Mouse (Mus musculus): ENCODE measurements around the gene Gm2431.
"Not testable (repeated sequence)": the region's sequence is repeated elsewhere in the genome, so short reads cannot be mapped to it uniquely, and the experiment has no call there.

The Gm2431 gene

DNA sequence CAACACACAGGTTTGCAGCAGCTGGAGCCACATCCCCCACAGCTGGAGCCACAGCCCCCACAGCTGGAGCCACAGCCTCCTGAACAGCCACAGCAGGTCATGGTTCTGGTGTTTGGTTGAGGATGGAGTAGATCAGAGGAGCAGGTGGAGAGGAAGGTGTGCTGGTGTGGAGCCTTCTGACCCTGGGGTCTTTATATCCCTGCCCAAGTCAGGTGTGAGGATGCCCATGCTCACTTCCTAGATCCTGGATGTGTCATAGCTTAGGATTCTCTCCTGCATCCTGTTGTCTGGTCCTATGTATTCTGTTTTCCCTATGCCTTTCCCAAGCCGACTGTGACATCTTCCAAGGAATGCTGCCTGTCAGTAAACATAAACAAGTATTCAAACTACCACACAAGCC, at the start of gene Gm2431:
Gene Gm2431, minus strand, starts transcription at position 101 of the 400 bp plus-strand sequence.
- DNase-seq = not testable (repeated sequence)

DNA sequence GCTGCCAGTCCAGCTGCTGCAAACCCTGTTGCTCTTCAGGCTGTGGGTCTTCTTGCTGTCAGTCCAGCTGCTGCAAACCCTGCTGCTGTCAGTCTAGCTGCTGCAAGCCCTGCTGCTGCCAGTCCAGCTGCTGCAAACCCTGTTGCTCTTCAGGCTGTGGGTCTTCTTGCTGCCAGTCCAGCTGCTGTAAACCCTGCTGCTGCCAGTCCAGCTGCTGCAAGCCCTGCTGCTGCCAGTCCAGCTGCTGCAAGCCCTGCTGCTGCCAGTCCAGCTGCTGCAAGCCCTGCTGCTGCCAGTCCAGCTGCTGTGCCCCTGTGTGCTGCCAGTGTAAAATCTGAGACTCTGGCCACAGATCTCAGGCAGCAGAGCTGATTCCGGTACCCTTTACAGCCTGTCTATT, 45.8 kb upstream of the Gm2431 start:
- not testable (repeated sequence) for DNase-seq

- no peak for DNase-seq
Measured at GRCm38 (mm10) chr7:142303249-142303648, 45.1 kb upstream of the Gm2431 start, which contains the start of gene Krtap5-4. Gene Krtap5-4, plus strand, starts transcription at chr7:142303549.

DNA sequence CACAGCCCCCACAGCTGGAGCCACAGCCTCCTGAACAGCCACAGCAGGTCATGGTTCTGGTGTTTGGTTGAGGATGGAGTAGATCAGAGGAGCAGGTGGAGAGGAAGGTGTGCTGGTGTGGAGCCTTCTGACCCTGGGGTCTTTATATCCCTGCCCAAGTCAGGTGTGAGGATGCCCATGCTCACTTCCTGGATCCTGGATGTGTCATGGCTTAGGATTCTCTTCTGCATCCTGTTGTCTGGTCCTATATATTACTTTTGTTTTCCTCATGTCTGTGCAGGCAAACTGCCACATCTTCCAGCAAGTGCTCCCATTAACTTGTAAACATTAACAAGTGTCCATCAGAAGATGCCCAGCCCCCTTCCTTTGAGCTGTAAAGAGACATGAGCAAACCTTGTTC, 38.9 kb upstream of the Gm2431 start, which contains the start of gene Krtap5-1:
Gene Krtap5-1, minus strand, starts transcription at position 101 of the 400 bp plus-strand sequence.
- DNase-seq = not testable (repeated sequence)

GRCm38 (mm10) chr7:142296108-142296507, 38.0 kb upstream of the Gm2431 start:
- not testable (repeated sequence) for DNase-seq

- DNase-seq = no peak
Measured at GRCm38 (mm10) chr7:142295418-142295817, 37.3 kb upstream of the Gm2431 start.

DNA sequence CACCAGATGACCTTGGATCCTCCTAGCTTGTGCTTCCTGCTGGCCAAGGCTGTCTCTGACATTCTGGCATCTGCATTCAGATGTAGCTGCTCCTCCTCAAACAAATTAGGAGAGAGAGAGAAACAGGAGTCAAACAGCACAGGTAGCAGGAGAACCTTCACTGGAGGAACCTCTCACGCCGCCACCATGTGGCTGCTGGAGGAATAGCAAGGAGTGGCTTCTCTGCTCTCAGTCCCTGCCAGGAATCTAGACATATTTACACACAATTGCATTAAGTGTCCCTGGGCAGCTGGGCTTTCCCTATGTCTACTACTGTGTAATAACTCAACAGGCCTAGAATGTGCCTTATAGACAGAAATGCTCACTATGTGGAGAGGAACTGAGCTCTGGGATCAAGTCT, 35.7 kb upstream of the Gm2431 start:
- DNase-seq = not testable (repeated sequence)

DNA sequence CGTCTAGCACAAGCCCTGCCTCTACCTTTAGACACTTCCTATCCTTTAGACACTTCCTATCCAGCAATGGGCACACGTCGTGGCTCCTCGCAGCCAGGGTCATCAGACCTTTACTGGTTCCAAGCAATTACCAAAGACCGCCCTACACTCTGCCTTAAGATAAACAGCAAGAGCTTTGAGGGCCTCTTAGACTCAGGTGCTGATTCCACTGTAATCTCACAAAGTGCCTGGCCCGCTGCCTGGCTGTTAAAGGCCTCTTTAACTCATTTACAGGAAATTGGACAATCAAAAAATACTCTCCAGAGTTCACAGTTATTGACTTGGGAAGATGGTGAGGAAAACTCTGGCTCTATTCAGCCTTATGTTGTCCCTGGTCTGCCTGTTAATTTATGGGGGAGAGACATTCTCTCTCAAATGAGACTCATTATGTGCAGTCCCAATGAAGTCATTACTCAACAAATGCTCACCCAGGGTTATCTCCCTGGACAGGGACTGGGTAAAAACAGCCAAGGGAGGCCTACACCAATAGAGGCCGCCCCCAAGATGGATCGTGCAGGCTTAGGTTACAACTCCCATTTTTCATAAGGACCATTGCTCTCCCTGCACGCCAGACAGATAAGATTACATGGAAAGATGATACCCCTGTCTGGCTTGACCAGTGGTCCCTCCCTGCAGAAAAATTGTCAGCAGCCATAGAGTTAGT, 27.9 kb upstream of the Gm2431 start:
- DNase-seq = not testable (repeated sequence)

- no peak for DNase-seq
Measured at GRCm38 (mm10) chr7:142285130-142285835, 27.1 kb upstream of the Gm2431 start.

GRCm38 (mm10) chr7:142284615-142285080, 26.5 kb upstream of the Gm2431 start:
- peak; percentile 54 to 63 for DNase-seq

DNA sequence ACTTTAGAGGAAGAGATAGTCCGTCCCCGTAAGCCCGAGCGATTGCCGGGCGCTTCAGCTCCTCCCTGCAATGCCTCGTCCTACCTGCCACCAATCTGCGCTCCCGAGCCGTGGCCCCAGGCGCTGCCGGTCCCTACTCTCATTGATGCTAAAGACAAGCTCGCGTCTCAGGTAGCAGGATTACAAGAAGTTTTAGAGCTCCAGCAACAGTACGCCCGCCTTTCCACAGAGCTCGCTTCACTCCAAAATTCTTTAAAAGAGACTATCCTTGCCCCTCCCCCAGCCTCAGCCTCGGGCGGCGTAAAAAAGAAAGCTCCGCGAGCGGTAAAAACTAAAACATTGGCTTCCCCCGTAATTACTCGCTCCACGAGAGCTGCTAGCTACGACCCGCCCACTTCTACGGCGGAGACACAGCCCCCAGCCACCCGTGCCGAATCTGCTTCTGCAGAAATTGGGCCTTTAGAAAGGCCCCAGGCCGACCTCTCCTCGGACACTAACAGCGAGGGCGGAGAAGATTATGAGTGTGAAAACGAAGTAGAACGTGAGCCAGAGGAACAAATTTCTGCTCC, 26.0 kb upstream of the Gm2431 start:
- peak; percentile 27 to 42 for DNase-seq

GRCm38 (mm10) chr7:142282847-142283246, 24.7 kb upstream of the Gm2431 start:
- not testable (repeated sequence) for DNase-seq

- DNase-seq = not testable (repeated sequence)
Measured at GRCm38 (mm10) chr7:142279291-142279690, 21.1 kb upstream of the Gm2431 start.

DNA sequence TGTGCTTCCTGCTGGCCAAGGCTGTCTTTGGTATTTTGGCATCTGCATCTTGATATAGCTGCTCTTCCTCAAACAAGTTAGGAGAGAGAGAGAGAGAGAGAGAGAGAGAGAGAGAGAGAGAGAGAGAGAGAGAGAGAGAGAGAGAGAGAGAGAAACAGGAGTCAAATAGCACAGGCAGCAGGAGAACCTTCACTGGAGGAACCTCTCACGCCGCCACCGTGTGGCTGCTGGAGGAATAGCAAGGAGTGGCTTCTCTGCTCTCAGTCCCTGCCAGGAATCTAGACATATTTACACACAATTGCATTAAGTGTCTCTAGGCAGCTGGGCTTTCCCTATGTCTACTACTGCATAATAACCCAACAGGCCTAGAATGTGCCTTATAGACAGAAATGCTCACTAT, 20.0 kb upstream of the Gm2431 start:
- DNase-seq = peak in 1 of 2 experiments; percentile 6

- not testable (repeated sequence) for DNase-seq
Measured at GRCm38 (mm10) chr7:142274263-142274662, 16.1 kb upstream of the Gm2431 start, which contains the start of gene Gm4559. Gene Gm4559, minus strand, starts transcription at chr7:142274363.

GRCm38 (mm10) chr7:142255517-142255916, 2.6 kb downstream of the Gm2431 start:
- DNase-seq = no peak

DNA sequence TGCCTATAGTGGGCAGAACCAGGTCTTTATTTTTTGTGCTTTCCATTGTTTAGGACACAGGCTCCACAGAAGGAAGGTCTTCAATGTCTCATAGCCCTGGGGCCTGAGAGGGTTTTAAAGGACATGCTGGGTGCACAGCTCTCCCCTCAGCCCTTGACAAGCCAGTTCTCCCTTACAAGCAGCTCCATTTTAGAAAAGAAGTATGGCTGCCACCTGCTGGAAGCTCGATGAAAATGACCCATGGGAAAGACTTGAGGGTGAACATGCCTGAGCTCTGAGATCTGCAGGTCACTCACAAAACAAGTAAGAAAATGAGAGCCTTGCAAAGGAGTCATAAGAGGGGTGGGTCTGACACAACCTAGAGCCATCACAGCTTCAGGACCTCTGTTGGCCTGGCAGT, 8.3 kb downstream of the Gm2431 start:
- DNase-seq = no peak

DNA sequence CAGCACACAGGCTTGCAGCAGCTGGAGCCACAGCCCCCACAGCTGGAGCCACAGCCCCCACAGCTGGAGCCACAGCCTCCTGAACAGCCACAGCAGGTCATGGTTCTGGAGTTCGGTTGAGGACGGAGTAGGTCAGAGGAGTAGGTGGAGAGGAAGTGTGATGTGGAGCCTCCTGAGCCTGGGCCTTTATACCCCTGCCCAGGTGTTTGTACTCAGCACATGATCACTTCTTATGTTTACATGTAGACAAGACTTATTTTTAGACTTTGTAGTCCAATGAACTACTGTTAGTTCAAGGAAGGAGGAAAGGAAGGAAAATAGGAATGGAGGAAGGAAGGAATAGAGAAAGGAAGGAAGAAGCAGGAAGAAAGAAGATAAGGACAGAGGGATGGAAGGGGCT, 17.2 kb downstream of the Gm2431 start, which contains the start of gene Gm40460:
Gene Gm40460, minus strand, starts transcription at position 101 of the 400 bp plus-strand sequence.
- no peak for DNase-seq

- DNase-seq = no peak
Measured at GRCm38 (mm10) chr7:142231540-142231939, 26.6 kb downstream of the Gm2431 start.

DNA sequence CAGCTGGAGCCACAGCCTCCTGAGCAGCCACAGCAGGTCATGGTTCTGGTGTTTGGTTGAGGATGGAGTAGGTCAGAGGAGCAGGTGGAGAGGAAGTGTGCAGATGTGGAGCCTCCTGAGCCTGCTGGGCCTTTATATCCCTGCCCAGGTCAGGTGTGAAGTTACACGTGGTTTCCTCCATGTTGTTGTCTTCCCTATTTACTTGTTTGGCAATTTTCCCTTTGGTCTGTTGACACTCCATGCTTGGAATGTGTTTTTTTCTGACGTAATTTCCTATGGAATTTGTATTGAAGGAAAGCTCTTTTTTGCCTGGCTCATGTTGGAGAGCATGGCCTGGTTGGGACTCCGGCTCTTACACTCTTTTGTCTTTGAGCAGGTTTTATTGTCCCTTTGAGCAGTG, 28.3 kb downstream of the Gm2431 start, which contains the start of gene Krtap5-5:
Gene Krtap5-5, minus strand, starts transcription at position 101 of the 400 bp plus-strand sequence.
- not testable (repeated sequence) for DNase-seq

GRCm38 (mm10) chr7:142224518-142224917, 33.6 kb downstream of the Gm2431 start:
- DNase-seq = no peak

GRCm38 (mm10) chr7:142212136-142212535, 46.0 kb downstream of the Gm2431 start:
- not testable (repeated sequence) for DNase-seq

- no peak for DNase-seq
Measured at GRCm38 (mm10) chr7:142211559-142211958, 46.6 kb downstream of the Gm2431 start, which contains the start of gene Gm7579. Gene Gm7579, plus strand, starts transcription at chr7:142211859.
